Mouse (Mus musculus): ENCODE measurements at regions not wholly inside any gene's neighbourhood (a gene's known extent, or its start where the extent isn't known, plus 50 kb on each side); places are given as distances from the start of the nearest gene placed in this dataset.

GRCm38 (mm10) chr6:99895558-99895957, 169.4 kb upstream of the Prok2 start:
- no peak for DNase-seq (ENCODE audit: low spot score)

DNA sequence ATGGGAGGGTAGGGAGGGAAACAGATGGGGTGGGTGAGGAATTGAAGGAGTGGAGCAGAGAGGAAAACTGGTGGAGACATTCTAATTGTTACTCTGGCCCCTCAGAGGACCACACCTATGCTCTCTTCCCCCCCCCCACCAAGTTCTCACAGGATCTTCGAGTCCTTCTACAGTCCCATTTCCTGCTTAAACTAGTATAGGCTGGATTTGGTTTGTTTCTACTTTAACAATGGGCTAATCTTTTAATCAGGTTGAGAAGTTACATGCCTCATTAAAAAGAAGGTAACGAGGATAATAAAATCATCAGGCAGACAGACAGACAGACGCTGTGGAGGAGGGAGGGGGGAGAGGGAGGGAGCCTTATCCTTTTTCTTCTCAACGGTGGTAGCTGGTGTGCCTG, 167.7 kb upstream of the Prok2 start:
- DNase-seq (ENCODE audit: low spot score), result no peak

GRCm38 (mm10) chr6:99892204-99892603, 166.0 kb upstream of the Prok2 start:
- no peak for DNase-seq (ENCODE audit: low spot score)

- DNase-seq (ENCODE audit: low spot score), result no peak
These were observed 165.6 kb upstream of the Prok2 start for GRCm38 (mm10) chr6:99891790-99892189.

- no peak for DNase-seq (ENCODE audit: low spot score)
These were observed 164.6 kb upstream of the Prok2 start for GRCm38 (mm10) chr6:99890805-99891204.

DNA sequence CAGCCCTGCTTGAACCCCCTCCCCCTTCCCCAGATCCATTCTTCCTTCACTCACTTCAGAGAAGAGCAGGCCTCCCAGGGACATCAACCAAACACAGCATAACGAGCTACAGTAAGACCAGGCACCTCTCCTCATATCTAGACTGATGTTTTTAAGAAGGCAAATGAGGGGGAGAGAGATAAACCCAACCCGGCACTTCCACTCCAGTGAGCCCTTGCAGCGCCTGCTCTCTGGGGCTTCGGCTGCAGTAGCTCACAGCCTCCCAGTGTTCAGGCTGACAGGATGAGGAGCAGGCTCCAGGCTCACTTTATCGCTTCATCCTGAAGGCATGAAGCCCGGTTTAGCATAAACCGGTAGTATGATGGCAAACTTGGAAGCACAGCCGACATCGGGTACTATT, 162.9 kb upstream of the Prok2 start:
- no peak for DNase-seq (ENCODE audit: low spot score)

GRCm38 (mm10) chr6:99887904-99888303, 161.7 kb upstream of the Prok2 start:
- no peak for DNase-seq (ENCODE audit: low spot score)

DNA sequence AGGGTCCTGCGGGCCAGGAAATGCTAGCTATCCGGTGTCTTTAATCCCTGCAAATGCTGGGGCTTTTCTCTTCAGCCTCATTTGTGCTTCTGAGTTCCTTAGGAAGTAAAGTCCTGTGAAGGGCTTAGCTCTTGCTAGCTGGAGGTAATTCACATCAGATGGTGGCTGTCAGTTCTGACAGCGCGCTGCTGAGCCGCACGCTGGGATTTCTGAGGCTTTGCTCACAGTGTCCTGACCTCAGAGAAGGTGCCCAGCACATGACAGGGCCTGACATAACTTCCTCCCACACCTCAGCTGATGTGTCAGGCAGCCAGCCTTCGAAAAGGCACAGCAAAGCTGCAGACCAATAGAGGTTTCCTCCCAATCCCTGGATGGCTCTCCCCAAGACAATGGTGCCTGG, 158.6 kb upstream of the Prok2 start:
- DNase-seq (ENCODE audit: low spot score), result no peak

- no peak for DNase-seq (ENCODE audit: low spot score)
These were observed 157.9 kb upstream of the Prok2 start for GRCm38 (mm10) chr6:99884054-99884453.

DNA sequence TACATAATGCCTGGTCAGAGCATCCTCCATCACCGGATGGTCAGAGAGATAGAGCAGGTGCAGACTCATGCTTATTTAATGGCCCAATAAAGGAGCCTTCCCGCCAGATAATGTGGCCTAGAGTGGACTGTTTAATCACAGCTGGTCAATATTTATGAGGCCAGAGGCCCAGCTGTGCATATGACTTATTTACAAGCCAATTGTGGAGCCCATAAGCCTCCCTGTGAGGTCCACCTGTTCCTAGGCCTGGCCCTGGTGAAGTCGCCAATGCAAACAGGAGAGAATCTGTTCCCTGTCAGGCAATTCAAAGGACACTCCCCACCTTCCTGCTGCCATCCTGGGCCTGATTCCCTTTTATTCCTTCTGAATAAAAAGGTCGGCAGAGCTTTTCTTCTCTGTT, 155.4 kb upstream of the Prok2 start:
- DNase-seq (ENCODE audit: low spot score), result no peak

- DNase-seq (ENCODE audit: low spot score), result no peak
These were observed 148.7 kb upstream of the Prok2 start for GRCm38 (mm10) chr6:99874852-99875251.

- no peak for DNase-seq (ENCODE audit: low spot score)
These were observed 147.8 kb upstream of the Prok2 start for GRCm38 (mm10) chr6:99874029-99874428.

DNA sequence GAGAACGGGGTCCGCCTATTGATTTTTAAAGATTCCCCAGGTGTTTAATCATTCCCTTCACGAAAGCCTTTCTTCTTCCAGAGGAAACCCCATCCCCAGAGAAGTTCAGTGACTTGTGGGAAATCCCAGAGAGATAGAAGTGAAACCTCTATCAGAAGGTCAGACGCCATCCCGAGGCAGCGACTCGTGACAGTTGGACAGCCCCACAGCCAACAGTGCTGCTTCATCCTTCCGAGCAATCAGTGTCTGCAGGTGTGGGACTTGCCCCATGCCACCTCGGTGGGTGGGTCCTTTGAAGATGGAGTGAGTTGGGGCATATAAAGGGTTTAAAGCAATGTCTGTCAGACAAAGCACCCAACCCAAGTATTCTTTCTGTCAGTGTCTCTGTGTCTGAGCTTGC, 139.9 kb upstream of the Prok2 start:
- DNase-seq (ENCODE audit: low spot score), result no peak

GRCm38 (mm10) chr6:99864949-99865348, 138.8 kb upstream of the Prok2 start:
- DNase-seq (ENCODE audit: low spot score), result no peak

- no peak for DNase-seq (ENCODE audit: low spot score)
These were observed 137.2 kb upstream of the Prok2 start for GRCm38 (mm10) chr6:99863418-99863817.

GRCm38 (mm10) chr6:99857411-99857810, 131.2 kb upstream of the Prok2 start:
- DNase-seq (ENCODE audit: low spot score), result no peak

DNA sequence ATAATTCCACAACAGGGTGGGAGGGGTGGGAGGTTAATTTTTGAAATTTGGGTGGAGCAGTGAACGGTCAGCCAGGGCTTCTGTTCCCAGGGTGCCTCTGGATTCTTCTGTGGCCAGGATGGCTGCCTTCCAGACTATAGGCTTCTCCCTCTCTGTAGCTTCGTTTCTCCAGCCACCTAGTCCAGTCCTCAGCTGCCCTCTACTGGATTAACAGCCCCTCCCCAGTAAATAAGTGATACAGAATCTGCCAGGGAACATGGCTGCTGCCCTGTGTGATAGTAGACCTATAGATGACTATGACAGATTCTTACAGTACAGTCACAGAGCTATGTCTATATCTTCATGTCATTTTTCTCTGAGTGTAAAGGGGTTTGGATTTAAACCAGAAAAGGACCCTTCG, 127.5 kb upstream of the Prok2 start:
- no peak for DNase-seq (ENCODE audit: low spot score)

- no peak for DNase-seq (ENCODE audit: low spot score)
These were observed 124.5 kb upstream of the Prok2 start for GRCm38 (mm10) chr6:99850706-99851105.

DNA sequence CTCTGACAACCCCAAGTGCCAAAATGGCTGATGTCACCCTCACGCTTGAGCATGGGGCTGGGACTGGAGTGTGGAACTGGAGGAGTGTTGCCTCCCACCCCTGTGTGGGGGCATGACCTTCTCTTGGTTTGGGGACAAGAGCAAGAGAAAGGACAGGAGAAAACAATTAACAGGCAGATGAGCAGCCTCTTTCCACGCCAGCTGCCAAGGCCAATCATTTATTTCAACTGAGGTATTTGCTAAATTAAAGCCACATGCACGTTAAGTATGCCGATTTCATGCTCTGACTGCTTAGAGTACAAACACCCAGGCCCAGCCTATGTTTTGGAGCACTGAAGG, 119.3 kb upstream of the Prok2 start:
- no peak for DNase-seq (ENCODE audit: low spot score)

DNA sequence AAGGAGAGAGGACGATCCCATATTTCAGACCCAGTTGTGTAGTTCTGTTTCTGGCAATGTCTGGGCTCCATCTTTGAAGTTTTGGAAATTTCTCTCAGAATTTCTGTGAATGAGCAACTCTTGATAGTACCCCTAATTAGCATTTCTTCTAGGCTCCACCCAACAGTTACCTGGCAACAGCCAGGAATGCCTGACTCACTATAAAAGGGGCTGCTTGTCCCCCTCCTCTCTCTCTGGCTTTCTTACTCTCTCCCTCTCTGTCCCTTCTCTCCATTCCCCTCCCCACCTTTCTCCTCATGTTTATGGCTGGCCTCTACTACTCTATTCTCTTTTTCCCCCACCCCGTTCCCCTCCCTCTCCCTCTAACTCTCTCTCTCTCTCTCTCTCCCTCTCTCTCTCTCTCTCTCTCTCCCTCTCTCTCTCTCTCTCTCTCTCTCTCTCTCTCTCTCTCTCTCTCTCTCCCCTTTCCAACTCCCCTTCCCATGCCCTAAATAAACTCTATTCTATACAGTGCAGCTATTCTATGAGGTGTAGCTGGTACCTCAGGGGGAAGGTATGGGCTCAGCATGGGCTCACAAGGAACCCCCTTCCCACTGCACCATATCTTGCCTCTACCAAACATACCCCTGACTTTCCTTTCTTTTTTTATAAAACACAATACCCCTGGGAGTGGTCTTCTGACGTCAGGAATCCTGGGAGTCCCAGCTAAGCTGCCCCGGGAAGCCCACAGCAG, 118.7 kb upstream of the Prok2 start:
- no peak for DNase-seq (ENCODE audit: low spot score)

DNA sequence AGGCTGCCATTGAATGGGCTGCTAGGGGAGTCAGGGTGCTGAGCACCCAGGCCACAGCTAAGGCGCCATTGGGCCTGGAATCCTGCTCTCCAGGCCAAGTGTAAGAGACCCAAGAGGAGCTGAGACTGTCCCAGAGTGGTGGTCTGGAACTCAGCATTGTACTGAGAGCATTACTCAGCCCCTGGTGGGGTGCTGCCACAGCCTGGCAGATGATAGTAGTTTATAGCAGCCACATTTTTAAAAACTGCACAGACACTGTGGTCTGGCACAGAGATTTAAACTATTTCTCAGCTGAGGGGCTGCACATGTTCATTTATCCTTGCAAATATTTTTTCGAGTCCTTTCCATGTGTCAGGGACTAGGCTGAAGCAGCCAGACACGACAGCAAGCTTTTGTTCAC, 117.3 kb upstream of the Prok2 start:
- no peak for DNase-seq (ENCODE audit: low spot score)

DNA sequence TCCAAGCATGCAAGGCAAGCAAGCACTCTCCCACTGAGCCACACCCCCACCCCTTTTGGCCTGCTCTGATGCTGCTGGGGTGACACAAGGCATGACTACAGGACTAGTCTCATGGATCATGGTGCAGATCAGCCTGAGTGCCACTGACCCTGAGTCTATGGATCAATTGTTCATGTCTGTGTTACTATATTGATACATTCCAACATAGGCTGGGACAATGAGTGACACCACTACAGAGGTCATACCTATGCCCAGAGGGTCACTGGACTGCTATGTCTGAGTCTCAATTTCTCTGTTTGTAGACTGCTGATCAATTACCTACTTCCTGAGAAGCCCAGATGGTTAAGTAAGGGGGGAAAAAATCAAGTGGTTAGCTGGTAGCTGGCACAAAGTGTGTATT, 116.5 kb upstream of the Prok2 start:
- no peak for DNase-seq (ENCODE audit: low spot score)

- no peak for DNase-seq (ENCODE audit: low spot score)
These were observed 114.6 kb upstream of the Prok2 start for GRCm38 (mm10) chr6:99840823-99841222.

- peak; percentile 62 for DNase-seq (ENCODE audit: low spot score)
These were observed 107.1 kb upstream of the Prok2 start for GRCm38 (mm10) chr6:99833323-99833722.

DNA sequence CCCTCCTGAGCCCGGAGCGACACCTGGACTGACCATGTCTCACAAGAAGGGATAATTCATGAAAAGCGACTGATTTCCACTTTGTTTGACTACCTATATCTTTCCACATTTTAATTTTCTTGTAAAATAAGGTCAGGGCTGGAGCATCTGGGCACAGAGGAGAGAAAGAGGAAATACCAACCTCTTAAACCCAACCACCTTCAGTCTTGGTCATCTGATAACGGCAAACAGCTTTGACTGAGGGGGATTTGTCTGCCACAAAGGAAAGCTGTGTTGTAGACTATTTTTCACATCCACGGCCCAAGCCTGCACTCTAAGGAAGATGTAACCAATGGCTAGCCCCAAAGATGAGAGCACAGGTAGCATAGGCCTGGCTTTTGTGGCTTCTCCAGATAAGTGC, 101.4 kb upstream of the Prok2 start:
- DNase-seq (ENCODE audit: low spot score), result no peak

Data from testis, postnatal 10 days (tissue).